Mouse (Mus musculus) MEL (cell line): Measurements from ENCODE around the gene Ahrr.

ENCODE experiments used
- CTCF ChIP-seq, 3 experiments: IDR thresholded peaks in 2 of 3; conservative IDR thresholded peaks in 1 of 3; 2 replicates each; pipeline ENCODE4 v1.5.1; 2011 to 2012; ENCODE audit warnings: low read length in 3 of 3, low read depth in 2 of 3, mild to moderate bottlenecking in 2 of 3, improper control_type of control experiment in 1 of 3, inconsistent platforms in 1 of 3, mixed read lengths in 1 of 3, moderate library complexity in 1 of 3; ENCODE audit not compliant: control insufficient read depth in 1 of 3, insufficient read depth in 1 of 3, poor library complexity in 1 of 3, severe bottlenecking in 1 of 3
- E2F4 ChIP-seq: IDR thresholded peaks from 2 replicates; pipeline ENCODE4 v1.6.1; 2011; ENCODE audit warnings: low read depth, low read length, improper control_type of control experiment, borderline replicate concordance
- EP300 ChIP-seq, 2 experiments: IDR thresholded peaks; 2 replicates each; pipeline ENCODE4 v1.6.1; 2011; ENCODE audit warnings: improper control_type of control experiment in 2 of 2, low read length in 2 of 2, low read depth in 1 of 2, mild to moderate bottlenecking in 1 of 2
- GATA1 ChIP-seq: IDR thresholded peaks from 2 replicates; pipeline ENCODE4 v1.6.1; 2011; ENCODE audit warnings: low read depth, low read length, improper control_type of control experiment
- MEF2A ChIP-seq: IDR thresholded peaks from 2 replicates; pipeline ENCODE4 v1.6.1; 2014; ENCODE audit warnings: low read depth, mild to moderate bottlenecking, inconsistent platforms, low read length, improper control_type of control experiment; ENCODE audit not compliant: poor library complexity, insufficient replicate concordance, severe bottlenecking; ENCODE audit errors: extremely low read depth
- NELFE ChIP-seq: IDR thresholded peaks from 2 replicates; pipeline ENCODE4 v1.6.1; 2011; ENCODE audit warnings: low read depth, low read length, improper control_type of control experiment
- POLR2A ChIP-seq, 2 experiments: IDR thresholded peaks; 2 replicates each; pipeline ENCODE4 v1.6.1; 2011 to 2012; ENCODE audit warnings: low read length in 2 of 2, mild to moderate bottlenecking in 2 of 2, control low read depth in 1 of 2, improper control_type of control experiment in 1 of 2, low read depth in 1 of 2, moderate library complexity in 1 of 2; ENCODE audit not compliant: control insufficient read depth in 1 of 2, insufficient read depth in 1 of 2, poor library complexity in 1 of 2
- POLR2AphosphoS5 ChIP-seq: IDR thresholded peaks from 2 replicates; pipeline ENCODE4 v1.6.1; 2012; ENCODE audit warnings: low read depth, borderline replicate concordance, mild to moderate bottlenecking, inconsistent platforms, low read length, moderate library complexity, mixed read lengths
- RAD21 ChIP-seq: IDR thresholded peaks from 2 replicates; pipeline ENCODE4 v1.6.1; 2011; ENCODE audit warnings: mild to moderate bottlenecking, low read depth, low read length, improper control_type of control experiment
- SMC3 ChIP-seq: IDR thresholded peaks from 2 replicates; pipeline ENCODE4 v1.6.1; 2011; ENCODE audit warnings: low read depth, low read length, improper control_type of control experiment
- TCF12 ChIP-seq: IDR thresholded peaks from 2 replicates; pipeline ENCODE4 v1.6.1; 2014; ENCODE audit warnings: low read depth, mild to moderate bottlenecking, inconsistent platforms, low read length, improper control_type of control experiment, moderate library complexity
- UBTF ChIP-seq: IDR thresholded peaks from 2 replicates; pipeline ENCODE4 v1.6.1; 2012; ENCODE audit warnings: low read depth, mild to moderate bottlenecking, inconsistent platforms, low read length, improper control_type of control experiment, moderate library complexity, borderline replicate concordance; ENCODE audit not compliant: insufficient read depth
- USF1 ChIP-seq: IDR thresholded peaks from 2 replicates; pipeline ENCODE4 v1.6.1; 2014; ENCODE audit warnings: low read depth, mild to moderate bottlenecking, inconsistent platforms, low read length, improper control_type of control experiment, moderate library complexity

DNA sequence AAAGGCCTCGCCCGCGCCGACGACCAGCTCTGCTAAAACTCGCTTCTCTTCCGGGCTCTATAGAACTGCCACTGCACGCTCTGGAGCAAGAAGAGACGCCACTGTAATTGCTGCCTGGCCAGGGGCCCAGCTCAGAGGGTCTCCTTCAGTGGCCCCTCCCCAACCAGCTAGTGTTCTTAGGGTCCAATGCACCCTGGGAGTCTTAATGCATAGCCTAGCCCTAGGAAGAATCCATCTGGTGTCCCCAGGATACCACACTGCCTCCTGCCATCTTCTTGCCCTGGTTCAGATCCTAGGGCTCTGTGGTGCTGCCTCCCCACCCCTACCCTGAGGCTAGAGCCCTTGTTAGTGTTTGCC, 125.1 kb downstream of the Ahrr start:
- TF ChIP-seq CTCF (IDR thresholded peaks at IDR 0.05 in 2 of 3, conservative IDR thresholded peaks at IDR 0.05 in 1 of 3; ENCODE audit: control insufficient read depth in 1 of 3, insufficient read depth in 1 of 3, low read depth in 2 of 3, low read length in 3 of 3, poor library complexity in 1 of 3, severe bottlenecking in 1 of 3) (no peak), NELFE (no peak), E2F4 (no peak), POLR2A (IDR thresholded peaks at IDR 0.05; ENCODE audit: control insufficient read depth in 1 of 2, insufficient read depth in 1 of 2, low read depth in 1 of 2, low read length in 2 of 2, poor library complexity in 1 of 2) (no peak), SMC3 (no peak), EP300 (IDR thresholded peaks at IDR 0.05; ENCODE audit: low read depth in 1 of 2, low read length in 2 of 2) (no peak), RAD21 (no peak), USF1 (no peak), UBTF (no peak), POLR2AphosphoS5 (no peak), TCF12 (no peak), GATA1 (no peak), MEF2A (no peak)
